Mouse (Mus musculus) ES-Bruce4 (cell line): ENCODE data around the gene Cdkn3. TPM values are rescaled to one million over a fixed set of nuclear protein-coding genes. Genes with fewer than 3 reads are reported as not detected.

Experiments used
- H3K27ac ChIP-seq: 2 replicates; pipeline ENCODE4 v1.5.1; 2012; ENCODE audit warnings: low read length, inconsistent platforms; ENCODE audit not compliant: insufficient read depth
- H3K27me3 ChIP-seq: 2 replicates; pipeline ENCODE4 v1.6.1; 2012; ENCODE audit warnings: mild to moderate bottlenecking, low read length, inconsistent platforms; ENCODE audit not compliant: control insufficient read depth, poor library complexity, insufficient read depth, severe bottlenecking
- H3K36me3 ChIP-seq: 2 replicates; pipeline ENCODE4 v1.6.1; 2012; ENCODE audit warnings: inconsistent platforms, mild to moderate bottlenecking, low read length, moderate library complexity; ENCODE audit not compliant: control insufficient read depth, poor library complexity, insufficient read depth, severe bottlenecking
- H3K4me1 ChIP-seq: one replicate; pipeline ENCODE4 v1.8.1; 2011; ENCODE audit warnings: low read length; ENCODE audit not compliant: control insufficient read depth, insufficient read depth
- H3K4me3 ChIP-seq: 2 replicates; pipeline ENCODE4 v1.5.1; 2011; ENCODE audit warnings: low read depth, mild to moderate bottlenecking, low read length
- H3K9ac ChIP-seq: 2 replicates; pipeline ENCODE4 v1.6.1; 2012; ENCODE audit warnings: low read depth, mild to moderate bottlenecking, inconsistent platforms; ENCODE audit not compliant: poor library complexity, severe bottlenecking
- H3K9me3 ChIP-seq: replicated peaks from 2 replicates; pipeline ENCODE4 v1.6.1; 2012; ENCODE audit warnings: mild to moderate bottlenecking, low read length, inconsistent platforms; ENCODE audit not compliant: control insufficient read depth, poor library complexity, insufficient read depth, severe bottlenecking
- CTCF ChIP-seq: IDR thresholded peaks from one replicate; pipeline ENCODE4 v1.8.1; 2011; ENCODE audit warnings: low read depth, low read length
- EP300 ChIP-seq: IDR thresholded peaks from 2 replicates; pipeline ENCODE4 v1.6.1; 2011; ENCODE audit warnings: low read depth, low read length; ENCODE audit not compliant: insufficient read depth
- POLR2A ChIP-seq: IDR thresholded peaks from one replicate; pipeline ENCODE4 v1.8.1; 2011; ENCODE audit warnings: low read length; ENCODE audit not compliant: insufficient read depth
- polyA plus RNA-seq: library from polyadenylated mRNA; stranded (reverse); fragments of >200 nt; gene quantifications from 2 replicates; pipeline ENCODE4 v1.2.4, GENCODE M21; 2011; ENCODE audit warnings: low read depth; ENCODE audit not compliant: missing spikeins, insufficient read depth, insufficient read length

The Cdkn3 gene
- polyA plus RNA-seq, 1 experiment: 31.8 TPM

- peaks cover 35% of the 10 kb centered on the region for H3K36me3 ChIP-seq
- no peak for TF ChIP-seq CTCF
- no peak for TF ChIP-seq EP300
- TF ChIP-seq POLR2A: no peak
Observed at GRCm38 (mm10) chr14:46778756-46779155, 18.4 kb downstream of the Cdkn3 start.

GRCm38 (mm10) chr14:46779217-46779616, 18.9 kb downstream of the Cdkn3 start:
- Histone ChIP-seq H3K9me3 (peaks cover 13% of the 10 kb centered on the region), H3K9ac (no peak overlapping the region), H3K4me3 (no peak overlapping the region), H3K4me1 (no peaks in the 10 kb centered on the region), H3K27me3 (no peaks in the 10 kb centered on the region), H3K27ac (no peak overlapping the region), H3K36me3 (peaks cover 36% of the 10 kb centered on the region)
- no peak for TF ChIP-seq EP300
- no peak for TF ChIP-seq POLR2A
- TF ChIP-seq CTCF: peak; percentile 49

More at GRCm38 (mm10) chr14:46778756-46779155, 18.4 kb downstream of the Cdkn3 start:
- Histone ChIP-seq H3K4me3 (no peak overlapping the region), H3K27ac (no peak overlapping the region), H3K9ac (no peak overlapping the region), H3K4me1 (no peaks in the 10 kb centered on the region), H3K9me3 (peaks cover 13% of the 10 kb centered on the region), H3K27me3 (no peaks in the 10 kb centered on the region)

GRCm38 (mm10) chr14:46781086-46781485, 20.7 kb downstream of the Cdkn3 start:
- TF ChIP-seq CTCF (no peak), POLR2A (no peak), EP300 (no peak)
- Histone ChIP-seq H3K27ac (no peak overlapping the region), H3K27me3 (no peaks in the 10 kb centered on the region), H3K9me3 (peaks cover 13% of the 10 kb centered on the region), H3K4me3 (no peak overlapping the region), H3K4me1 (no peaks in the 10 kb centered on the region), H3K36me3 (peaks cover 34% of the 10 kb centered on the region), H3K9ac (no peak overlapping the region)

GRCm38 (mm10) chr14:46782187-46782828, 22.0 kb downstream of the Cdkn3 start:
- TF ChIP-seq CTCF (no peak), POLR2A (no peak), EP300 (no peak)
- Histone ChIP-seq H3K27ac (no peak overlapping the region), H3K36me3 (peaks cover 27% of the 10 kb centered on the region), H3K9me3 (peaks cover 13% of the 10 kb centered on the region), H3K27me3 (no peaks in the 10 kb centered on the region), H3K4me1 (peaks cover 2% of the 10 kb centered on the region), H3K4me3 (no peak overlapping the region), H3K9ac (no peak overlapping the region)

GRCm38 (mm10) chr14:46783327-46783926, 23.1 kb downstream of the Cdkn3 start:
- Histone ChIP-seq H3K9ac (no peak overlapping the region), H3K4me3 (no peak overlapping the region), H3K9me3 (peaks cover 11% of the 10 kb centered on the region), H3K36me3 (peaks cover 19% of the 10 kb centered on the region), H3K27ac (no peak overlapping the region), H3K4me1 (peaks cover 2% of the 10 kb centered on the region), H3K27me3 (no peaks in the 10 kb centered on the region)
- TF ChIP-seq POLR2A (no peak), EP300 (no peak), CTCF (no peak)

- Histone ChIP-seq H3K9me3 (no peaks in the 10 kb centered on the region), H3K27ac (no peak overlapping the region), H3K27me3 (no peaks in the 10 kb centered on the region), H3K4me3 (no peak overlapping the region), H3K36me3 (peaks cover 5% of the 10 kb centered on the region), H3K4me1 (peaks cover 2% of the 10 kb centered on the region), H3K9ac (no peak overlapping the region)
- TF ChIP-seq POLR2A (no peak), EP300 (no peak), CTCF (no peak)
Observed at GRCm38 (mm10) chr14:46785247-46785646, 24.9 kb downstream of the Cdkn3 start.
